Mouse (Mus musculus) olfactory bulb, adult 2 months (tissue): ENCODE measurements around the gene Sgms2. TPM values are rescaled to one million over a fixed set of nuclear protein-coding genes. Genes with fewer than 3 reads are reported as not detected.
A peak's percentile ranks its signal among the peaks of the same experiment; 100 is the strongest.

ENCODE experiments used
- H3K27ac ChIP-seq: fragments of 200-500 bp; 2 replicates; pipeline ENCODE4 v1.5.1; 2012; ENCODE audit warnings: low read depth, low read length; ENCODE audit not compliant: insufficient read depth
- H3K4me1 ChIP-seq: fragments of 200-500 bp; 2 replicates; pipeline ENCODE4 v1.6.1; 2012; ENCODE audit warnings: low read length; ENCODE audit not compliant: control insufficient read depth, insufficient read depth
- H3K4me3 ChIP-seq: fragments of 200-500 bp; 2 replicates; pipeline ENCODE4 v1.5.1; 2012; ENCODE audit warnings: mild to moderate bottlenecking, low read depth, low read length, moderate library complexity; ENCODE audit not compliant: insufficient read depth
- CTCF ChIP-seq: fragments of 200-500 bp; IDR thresholded peaks from 2 replicates; pipeline ENCODE4 v1.5.1; 2012; ENCODE audit warnings: low read depth, mild to moderate bottlenecking, low read length, moderate library complexity; ENCODE audit not compliant: insufficient read depth
- POLR2A ChIP-seq: fragments of 200-500 bp; IDR thresholded peaks from 2 replicates; pipeline ENCODE4 v1.6.1; 2012; ENCODE audit warnings: mild to moderate bottlenecking, low read depth, low read length, moderate library complexity; ENCODE audit not compliant: insufficient read depth
- WGBS: fragments of 180-500 bp; shearing (Covaris S2); methylation state at CpG from one replicate; pipeline ENCODE4 v1.1.7; 2018; 5-methylcytosine and 5-hydroxymethylcytosine counted together
- polyA plus RNA-seq: library from polyadenylated mRNA; stranded (reverse); fragments of >200 nt; gene quantifications from 2 replicates; pipeline ENCODE4 v1.2.4, GENCODE M21; 2012; ENCODE audit warnings: low replicate concordance; ENCODE audit not compliant: missing spikeins, insufficient read depth, insufficient read length

Gene Sgms2
- polyA plus RNA-seq, 1 experiment, result not detected

GRCm38 (mm10) chr3:131335117-131335547 is 156.1 kb downstream of the Sgms2 start:
- Histone ChIP-seq H3K27ac (no peak overlapping the region), H3K4me1 (no peaks in the 10 kb centered on the region), H3K4me3 (no peak overlapping the region)
- TF ChIP-seq CTCF (no peak), POLR2A (no peak)
- WGBS, result 80% methylated on average over 8 of the region's 8 CpGs

GRCm38 (mm10) chr3:131327189-131327588 is 164.0 kb downstream of the Sgms2 start:
- no peak overlapping the region for H3K4me3 ChIP-seq
- no peaks in the 10 kb centered on the region for H3K4me1 ChIP-seq
- WGBS, result 49% methylated on average over 7 of the region's 7 CpGs
- TF ChIP-seq CTCF (no peak), POLR2A (no peak)
- no peak overlapping the region for H3K27ac ChIP-seq

DNA sequence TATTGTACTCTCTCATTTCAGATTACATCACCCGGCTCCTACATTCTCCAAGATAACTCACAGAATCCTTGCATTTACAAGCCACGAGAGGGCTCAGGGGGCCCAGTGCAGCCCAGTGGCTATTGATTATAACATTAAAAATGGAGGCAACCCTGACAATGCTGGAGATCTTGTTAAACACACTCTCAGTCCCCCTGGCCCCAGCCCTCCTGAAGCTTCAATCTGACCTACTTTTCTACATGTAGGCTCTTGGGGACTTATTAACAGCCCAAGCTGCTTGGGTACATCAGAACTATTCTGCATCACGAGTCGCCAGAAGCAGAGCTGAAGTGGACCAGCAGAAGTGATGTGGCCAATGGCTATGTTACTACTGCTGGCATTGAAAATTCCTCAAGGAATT is 164.6 kb downstream of the Sgms2 start:
- no peaks in the 10 kb centered on the region for H3K4me1 ChIP-seq
- no peak overlapping the region for H3K27ac ChIP-seq
- H3K4me3 ChIP-seq, result no peak overlapping the region
- 91% methylated on average over 4 of the region's 4 CpGs for WGBS
- TF ChIP-seq POLR2A (no peak), CTCF (no peak)

- Histone ChIP-seq H3K4me3 (no peak overlapping the region), H3K27ac (no peak overlapping the region), H3K4me1 (no peaks in the 10 kb centered on the region)
- TF ChIP-seq POLR2A, result no peak
- TF ChIP-seq CTCF, result no peak
- 80% methylated on average over 14 of the region's 14 CpGs for WGBS
Measured at GRCm38 (mm10) chr3:131322081-131322815, 169.0 kb downstream of the Sgms2 start.

DNA sequence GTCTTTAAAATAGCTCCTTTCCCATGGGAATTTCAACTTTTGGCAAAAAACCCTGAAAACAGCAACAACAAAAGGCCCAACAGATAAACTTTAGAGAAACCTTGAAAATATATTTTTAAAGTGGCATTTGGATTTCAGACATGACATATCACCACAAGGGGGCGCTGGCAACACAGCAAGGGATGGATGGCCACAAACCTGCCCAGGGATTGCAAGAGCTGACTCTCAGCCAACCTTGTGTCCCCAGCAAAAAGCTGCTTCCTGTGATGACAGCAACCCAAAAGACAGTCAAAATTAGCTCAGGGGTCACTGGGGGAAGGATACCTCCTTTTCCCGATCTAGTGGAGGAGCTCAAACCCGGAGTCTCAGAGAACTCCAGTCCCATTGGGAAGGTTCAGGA is 171.0 kb downstream of the Sgms2 start:
- Histone ChIP-seq H3K4me1 (no peaks in the 10 kb centered on the region), H3K27ac (no peak overlapping the region), H3K4me3 (no peak overlapping the region)
- 8% methylated on average over 3 of the region's 3 CpGs for WGBS
- TF ChIP-seq CTCF (peak; percentile 65), POLR2A (no peak)

GRCm38 (mm10) chr3:131318211-131318610 is 173.0 kb downstream of the Sgms2 start:
- no peak for TF ChIP-seq POLR2A
- TF ChIP-seq CTCF, result no peak
- Histone ChIP-seq H3K4me1 (no peaks in the 10 kb centered on the region), H3K4me3 (no peak overlapping the region), H3K27ac (no peak overlapping the region)
- 62% methylated on average over 2 of the region's 2 CpGs for WGBS

DNA sequence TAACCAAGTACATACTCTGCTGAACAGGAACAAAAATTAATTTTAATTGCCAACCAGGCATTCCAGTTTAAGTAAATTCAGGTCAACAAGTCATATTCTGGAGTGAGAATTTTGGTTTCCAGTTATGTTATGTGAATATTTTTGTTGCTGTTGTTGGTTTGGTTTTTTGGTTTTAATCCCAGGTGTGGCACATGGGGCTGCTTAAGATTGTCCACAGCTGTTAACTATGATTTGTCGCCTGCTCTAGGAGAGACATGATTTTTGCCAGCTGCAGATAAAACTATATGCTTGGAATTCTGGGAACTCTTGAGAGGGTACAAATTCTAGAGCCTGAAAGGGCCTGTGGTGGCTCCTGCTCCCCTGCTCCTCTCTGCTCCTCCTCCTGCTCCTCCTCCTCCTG is 174.1 kb downstream of the Sgms2 start:
- WGBS, result 91% methylated on average over 1 of the region's 1 CpGs
- Histone ChIP-seq H3K4me1 (no peaks in the 10 kb centered on the region), H3K4me3 (no peak overlapping the region), H3K27ac (no peak overlapping the region)
- TF ChIP-seq CTCF, result no peak
- no peak for TF ChIP-seq POLR2A

GRCm38 (mm10) chr3:131315957-131316510 is 175.2 kb downstream of the Sgms2 start:
- no peak overlapping the region for H3K27ac ChIP-seq
- WGBS, result 72% methylated on average over 4 of the region's 4 CpGs
- no peaks in the 10 kb centered on the region for H3K4me1 ChIP-seq
- H3K4me3 ChIP-seq, result no peak overlapping the region
- TF ChIP-seq CTCF, result no peak
- no peak for TF ChIP-seq POLR2A

DNA sequence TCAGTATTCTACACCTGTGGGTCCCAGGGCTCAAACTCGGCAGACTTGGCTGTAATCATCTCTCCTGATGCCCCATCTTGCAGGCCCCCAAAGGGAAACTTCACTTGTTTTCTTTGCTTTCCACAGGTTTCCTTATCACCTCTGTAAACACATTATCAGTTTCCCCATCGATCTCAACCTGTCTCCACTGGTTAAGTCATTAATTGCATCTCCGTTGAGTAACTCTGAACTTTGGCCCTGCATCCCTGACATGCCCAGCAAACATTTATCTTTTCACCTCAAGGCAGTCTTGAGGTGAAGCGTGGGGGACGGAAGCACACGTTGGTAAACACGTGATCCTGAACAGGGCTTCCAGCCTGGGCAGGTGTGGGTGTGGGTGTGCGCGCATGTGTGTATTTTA is 178.9 kb downstream of the Sgms2 start:
- Histone ChIP-seq H3K4me3 (no peak overlapping the region), H3K27ac (no peak overlapping the region), H3K4me1 (no peaks in the 10 kb centered on the region)
- TF ChIP-seq POLR2A (no peak), CTCF (no peak)
- WGBS, result 92% methylated on average over 9 of the region's 9 CpGs
